Mouse (Mus musculus) spleen, postnatal 10 days (tissue): ENCODE measurements at regions not wholly inside any gene's neighbourhood (a gene's known extent, or its start where the extent isn't known, plus 50 kb on each side); places are given as distances from the start of the nearest gene placed in this dataset.
"Not testable (repeated sequence)": the region's sequence is repeated elsewhere in the genome, so short reads cannot be mapped to it uniquely, and the experiment has no call there.

ENCODE experiments used
- DNase-seq, 2 experiments: peaks; one replicate each; pipeline ENCODE4 v3.0.0; 2021 to 2022; ENCODE audit warnings: low spot score in 2 of 2

- DNase-seq = peak in 1 of 2 experiments; percentile 8
Measured at GRCm38 (mm10) chr4:146263038-146263685, 106.5 kb downstream of the Zfp600 start.

- not testable (repeated sequence) for DNase-seq
Measured at GRCm38 (mm10) chr4:146263790-146264189, 107.2 kb downstream of the Zfp600 start.

DNA sequence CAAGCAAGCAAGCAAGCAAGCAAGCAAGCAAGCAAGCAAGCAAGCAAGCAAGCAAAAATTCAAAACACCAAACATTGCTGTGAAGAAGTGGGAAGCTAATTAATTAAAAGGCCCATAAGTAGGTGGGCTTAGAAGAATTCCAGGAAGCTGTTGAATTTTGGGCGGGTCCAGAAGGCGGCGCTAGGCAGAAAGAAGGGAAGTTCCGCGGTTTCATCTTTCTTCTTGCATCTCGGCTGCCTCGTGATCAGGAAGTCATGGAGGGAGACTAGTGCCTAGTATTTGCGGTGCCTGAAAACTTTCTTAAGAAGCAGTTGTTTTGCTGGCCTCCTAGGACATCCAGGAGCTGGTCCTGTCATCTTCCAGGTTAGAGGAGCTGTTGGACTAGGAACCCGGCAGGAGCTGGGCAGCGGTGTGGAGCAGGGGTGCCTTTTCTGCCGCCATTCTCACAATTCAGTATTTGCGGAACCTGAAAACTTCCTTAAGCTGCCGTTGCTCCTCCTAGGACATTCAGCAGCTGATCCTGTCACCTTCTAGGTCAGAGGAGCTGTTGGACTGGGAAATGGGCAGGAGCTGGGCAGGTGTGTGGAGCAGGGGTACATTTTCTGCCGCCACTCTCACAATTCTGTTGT is 113.6 kb downstream of the Zfp600 start:
- DNase-seq = not testable (repeated sequence)
